Mouse (Mus musculus) right cerebral cortex, postnatal 14 days (tissue): ENCODE results near the gene Nfib.

Experiments used
- DNase-seq: peaks from one replicate; pipeline ENCODE4 v3.0.0; 2022

Gene Nfib

DNA sequence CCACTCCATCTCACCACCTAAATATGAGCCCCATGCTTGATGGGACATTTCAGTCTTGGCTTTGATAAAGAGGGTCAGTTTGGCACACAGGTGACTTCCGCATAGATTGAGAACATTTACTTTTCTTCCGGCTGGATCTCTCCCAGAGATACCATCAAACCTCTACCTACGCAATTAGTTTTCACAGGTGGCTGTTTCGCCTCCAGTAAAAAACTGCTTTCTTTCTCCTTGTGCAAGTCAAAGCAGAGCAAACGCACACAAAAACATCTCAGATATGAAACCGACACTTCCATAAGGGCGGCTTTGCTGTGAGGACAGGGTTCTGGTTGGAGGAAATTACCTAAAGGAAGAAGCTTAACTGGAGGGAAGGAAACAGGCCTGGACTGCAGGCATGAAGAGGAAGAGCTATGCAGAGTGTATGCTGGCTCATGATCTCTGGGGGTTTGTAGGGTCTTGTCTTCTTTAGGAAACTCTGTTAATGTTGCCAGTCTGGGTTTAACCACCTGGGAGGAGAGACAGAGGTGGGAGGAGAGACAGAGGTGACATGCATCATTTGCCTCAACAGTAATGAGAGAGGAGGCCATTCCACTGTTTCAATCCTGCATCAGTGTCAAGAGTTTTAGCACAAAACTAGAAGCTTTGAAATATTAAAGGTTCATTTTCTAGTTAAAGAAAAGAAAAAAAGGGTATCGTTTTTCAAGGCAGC, 249.8 kb downstream of the Nfib start:
- no peak for DNase-seq

DNA sequence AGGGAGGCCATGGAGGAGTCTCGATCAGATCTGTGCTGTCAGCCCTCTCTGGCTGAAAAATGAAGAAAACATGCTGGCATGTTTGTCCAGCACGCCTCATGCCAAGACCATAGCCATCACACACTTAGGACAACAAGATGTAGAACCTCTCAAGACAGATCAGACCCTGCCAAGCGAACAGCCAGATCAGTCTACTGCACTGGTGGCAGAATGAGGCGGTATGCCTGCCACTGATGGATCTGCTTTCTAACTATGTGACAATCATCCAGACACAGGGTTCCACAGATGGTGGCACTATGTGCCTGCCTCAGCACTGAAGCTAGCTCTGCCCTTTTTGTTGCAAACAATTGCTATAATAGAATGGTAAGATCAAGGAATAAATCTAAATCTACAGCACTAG, 250.6 kb downstream of the Nfib start:
- no peak for DNase-seq

DNA sequence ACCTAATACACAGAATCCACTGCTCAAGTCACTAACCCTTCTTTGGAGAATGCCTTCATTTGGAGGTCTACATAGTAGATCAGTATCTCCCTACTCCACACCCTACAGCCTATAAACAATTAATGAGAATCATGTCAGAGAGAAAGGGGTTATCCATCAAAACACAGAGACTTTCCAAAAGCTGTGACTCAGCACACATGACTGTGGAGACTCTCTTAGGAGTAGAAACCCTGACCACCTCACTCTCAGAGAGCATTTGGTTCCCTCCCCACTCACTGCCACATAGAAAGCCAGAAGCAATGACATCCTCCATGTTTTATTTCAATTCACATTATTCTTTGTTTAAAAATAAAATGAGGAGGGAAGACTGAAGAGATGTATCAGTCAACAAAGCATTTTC, 252.2 kb downstream of the Nfib start:
- DNase-seq = no peak

GRCm38 (mm10) chr4:82452905-82453304, 252.6 kb downstream of the Nfib start:
- DNase-seq = no peak

DNA sequence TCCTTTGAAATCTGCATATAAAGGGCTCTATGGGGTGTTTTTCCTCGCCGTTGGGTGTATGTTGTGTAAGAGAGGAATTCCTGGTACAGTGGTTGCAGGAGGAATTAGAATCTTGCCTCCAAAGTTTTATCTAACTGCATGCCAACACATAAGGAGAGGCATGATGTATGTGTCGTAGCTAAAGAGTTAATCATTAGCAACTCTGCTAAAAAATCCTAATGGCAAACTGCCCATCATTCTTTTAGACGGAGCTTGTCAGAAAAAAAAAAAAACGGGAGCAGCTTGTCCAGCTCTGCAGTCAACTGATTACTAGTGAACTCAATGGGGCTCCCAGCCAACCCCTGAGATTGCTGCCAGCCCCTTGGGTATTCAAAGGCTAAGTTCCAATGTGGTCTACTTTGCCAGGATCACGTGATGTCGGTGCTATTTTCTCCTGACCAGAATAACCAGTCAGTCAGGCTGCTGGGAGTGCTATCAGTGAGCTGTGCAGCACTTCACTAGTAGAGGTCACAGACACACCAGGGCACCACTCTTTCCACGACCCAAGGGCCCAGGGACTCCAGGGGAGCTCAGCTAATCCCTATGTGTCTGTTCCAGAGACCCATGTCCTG, 258.4 kb downstream of the Nfib start:
- DNase-seq = peak; percentile 43

DNA sequence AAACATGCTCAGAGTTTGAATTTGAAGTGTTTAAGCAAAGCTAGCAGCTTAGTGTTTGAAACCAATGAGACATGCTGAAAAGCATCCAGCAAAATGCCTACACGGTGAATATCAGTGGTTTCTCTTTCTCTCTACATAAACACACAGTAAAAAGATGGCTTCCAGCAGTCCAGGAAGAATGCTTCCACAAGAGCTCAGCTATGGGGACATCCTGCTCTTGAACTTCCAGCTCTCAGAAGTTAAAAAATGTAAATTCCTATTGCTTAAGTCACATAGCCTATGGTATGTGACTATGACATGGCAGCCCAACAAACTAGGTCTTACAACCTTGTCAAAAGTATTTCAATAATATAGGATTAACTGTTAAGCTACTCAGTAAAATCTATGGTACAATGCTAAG, 261.5 kb downstream of the Nfib start:
- DNase-seq = no peak

- DNase-seq = no peak
Observed at GRCm38 (mm10) chr4:82443441-82443840, 262.1 kb downstream of the Nfib start.

DNA sequence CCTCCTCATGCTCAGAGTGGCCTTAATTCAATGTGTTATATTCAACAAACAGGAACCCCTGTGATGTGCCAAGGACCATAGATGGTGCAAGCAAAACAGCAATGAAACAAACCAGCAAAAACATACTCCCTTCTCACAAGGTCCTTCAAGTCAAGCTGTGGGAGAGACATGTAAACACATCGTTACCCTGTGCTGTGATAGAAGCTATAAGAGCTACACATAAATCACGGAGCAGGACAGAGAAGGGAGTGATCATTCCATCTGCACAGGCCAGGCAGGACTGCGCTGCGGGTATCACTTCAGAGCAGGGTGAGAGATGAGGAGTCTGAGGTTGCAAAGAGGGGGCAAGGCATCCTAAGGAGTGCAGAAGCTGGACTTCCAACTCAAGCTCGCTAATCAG, 262.5 kb downstream of the Nfib start:
- no peak for DNase-seq

DNA sequence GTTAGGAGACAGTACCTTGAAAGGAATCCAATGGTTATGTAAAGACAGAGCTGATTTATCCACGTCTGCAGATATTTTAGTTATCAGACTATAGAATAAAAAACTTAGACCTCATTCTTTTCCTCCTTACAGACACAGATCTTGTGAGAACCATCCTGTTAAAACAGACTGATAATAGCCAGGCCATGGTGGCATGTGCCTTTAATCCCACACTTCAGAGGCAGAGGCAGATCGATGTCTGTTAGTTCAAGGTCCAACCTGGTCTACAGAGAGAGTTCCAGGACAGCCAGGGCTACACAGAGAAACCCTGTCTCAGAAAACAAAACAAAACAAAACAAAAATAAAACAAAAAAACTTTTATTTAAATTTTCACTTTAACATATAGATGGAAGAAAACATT, 264.9 kb downstream of the Nfib start:
- DNase-seq = no peak

DNA sequence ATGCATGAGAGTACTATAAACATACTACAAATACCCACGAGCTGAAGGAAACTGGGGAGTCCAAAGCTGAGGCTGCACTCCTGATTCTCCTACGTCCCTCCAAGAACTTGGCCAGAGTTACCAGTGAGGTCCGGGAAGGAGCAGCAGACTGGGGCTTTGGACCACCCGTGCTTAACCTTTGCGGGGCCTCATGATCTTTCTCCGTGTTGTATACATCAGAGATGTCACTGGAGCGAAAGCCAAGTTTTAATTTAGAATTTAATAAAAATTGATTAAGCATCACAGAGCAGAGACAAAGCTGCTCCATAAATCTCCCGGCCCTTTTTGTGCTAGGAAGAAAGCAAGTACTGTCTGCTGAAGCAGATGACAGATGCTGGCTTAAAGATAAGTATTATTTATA, 265.7 kb downstream of the Nfib start:
- no peak for DNase-seq

- DNase-seq = no peak
Observed at GRCm38 (mm10) chr4:82438631-82439030, 266.9 kb downstream of the Nfib start.

DNA sequence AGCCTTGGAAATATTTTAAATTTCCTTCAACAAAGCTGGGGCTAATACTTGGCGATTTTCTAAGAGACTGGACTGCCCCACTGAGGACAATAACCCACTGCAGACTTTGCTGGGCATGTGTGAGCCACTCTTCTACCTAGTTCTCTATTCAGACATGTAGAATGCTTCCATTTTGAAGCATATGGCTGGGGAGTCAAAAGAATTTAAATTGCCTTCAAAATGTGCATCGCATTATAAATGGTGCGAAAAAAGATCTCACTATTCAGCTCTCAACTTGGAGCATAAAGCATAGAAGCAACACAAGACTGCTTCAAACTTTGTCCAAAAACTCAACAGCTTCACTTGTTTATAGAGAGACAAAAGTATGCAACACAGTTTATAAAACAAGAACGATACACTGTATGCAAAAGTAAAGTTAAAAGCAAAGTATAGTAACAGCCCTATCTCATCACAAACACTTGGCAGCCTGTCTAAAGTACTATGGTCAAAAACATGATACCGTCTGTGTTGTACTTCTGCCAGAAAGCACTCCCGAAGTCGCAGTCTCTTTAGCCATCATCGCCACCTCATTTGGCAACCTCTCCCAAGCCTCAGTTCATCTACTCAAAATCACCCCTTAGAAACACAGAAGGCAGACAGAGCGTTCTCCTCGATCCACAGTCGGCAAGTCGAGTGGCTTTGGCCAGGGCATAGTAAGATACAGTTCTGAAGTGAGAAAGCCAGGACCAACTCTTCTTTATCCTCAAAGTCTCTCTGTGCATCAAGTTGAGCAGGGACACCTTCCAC, 267.8 kb downstream of the Nfib start:
- no peak for DNase-seq

GRCm38 (mm10) chr4:82436656-82437055, 268.9 kb downstream of the Nfib start:
- no peak for DNase-seq

GRCm38 (mm10) chr4:82435716-82436115, 269.8 kb downstream of the Nfib start:
- no peak for DNase-seq

DNA sequence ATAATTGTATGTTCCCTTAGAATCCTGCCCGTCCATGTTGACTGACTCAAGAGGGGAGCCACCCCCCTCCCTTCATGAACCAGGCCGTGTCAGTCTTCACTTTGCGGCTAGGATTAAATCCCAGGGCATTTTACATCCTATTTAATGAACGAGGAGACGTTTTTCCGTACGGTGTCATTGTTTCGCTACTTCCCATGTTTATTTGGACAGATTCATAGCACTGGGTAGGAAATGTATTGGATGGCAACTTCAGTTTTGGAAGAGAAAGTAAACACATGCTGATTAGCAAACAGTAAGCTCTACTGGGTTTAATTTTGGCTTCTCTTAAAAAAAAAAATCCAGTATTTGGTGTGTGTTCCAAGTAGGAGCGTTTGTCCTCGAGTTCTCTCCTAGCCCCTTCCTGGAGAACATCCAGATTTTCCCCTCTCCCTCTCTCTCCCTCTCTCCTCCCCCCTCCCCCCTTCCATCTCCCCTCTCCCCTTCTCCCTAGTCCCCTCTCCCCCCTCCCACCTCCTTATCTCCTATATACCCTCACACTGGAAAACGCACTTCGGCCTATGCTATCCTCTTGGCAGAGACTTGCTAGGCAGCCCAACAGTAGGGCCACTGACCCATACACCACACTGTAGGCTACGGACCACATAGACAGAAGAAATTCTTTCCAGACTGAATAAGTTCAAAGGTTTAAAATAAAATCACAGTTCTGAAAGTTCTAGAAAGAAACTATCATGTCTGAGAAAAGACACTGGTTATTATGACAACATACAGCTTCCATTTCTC, 271.4 kb downstream of the Nfib start:
- no peak for DNase-seq

DNA sequence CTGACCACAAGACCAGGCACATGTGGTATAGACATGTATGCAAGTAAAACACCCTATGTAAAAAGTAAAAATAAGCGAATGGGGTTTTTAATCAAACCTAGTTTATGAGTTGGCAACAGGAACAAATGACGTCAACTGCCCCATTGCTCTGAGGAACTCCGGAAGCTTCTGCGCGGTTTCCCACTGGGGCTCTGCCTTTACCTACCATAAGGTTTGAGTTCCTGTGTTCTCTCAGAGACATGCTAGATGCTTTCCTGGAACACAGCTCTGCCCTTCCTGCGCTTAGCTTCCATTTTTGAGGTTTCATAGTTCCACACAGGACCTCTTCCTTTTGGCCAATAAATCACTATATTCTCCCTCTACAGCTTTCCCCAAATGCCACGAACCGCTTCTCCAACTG, 273.7 kb downstream of the Nfib start:
- DNase-seq = no peak

DNA sequence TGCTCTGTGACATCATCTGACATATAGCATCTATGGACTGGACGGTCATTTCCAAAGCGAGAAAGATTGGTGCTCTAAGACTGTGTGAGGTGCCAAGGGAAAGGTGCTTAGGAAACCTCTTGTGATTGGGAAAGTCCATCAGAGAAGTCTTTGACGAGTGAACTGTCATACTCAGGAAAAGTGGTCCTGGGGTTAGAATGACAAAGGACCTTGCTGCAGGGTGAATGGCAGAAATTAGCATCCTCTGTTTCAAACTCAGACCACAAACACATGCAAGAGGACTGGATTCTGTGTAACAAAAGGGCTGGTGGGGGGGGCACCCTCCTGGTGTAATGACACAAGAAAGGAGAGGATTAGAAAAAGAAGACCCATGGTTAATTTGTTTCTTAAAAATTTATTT, 274.7 kb downstream of the Nfib start:
- no peak for DNase-seq

DNA sequence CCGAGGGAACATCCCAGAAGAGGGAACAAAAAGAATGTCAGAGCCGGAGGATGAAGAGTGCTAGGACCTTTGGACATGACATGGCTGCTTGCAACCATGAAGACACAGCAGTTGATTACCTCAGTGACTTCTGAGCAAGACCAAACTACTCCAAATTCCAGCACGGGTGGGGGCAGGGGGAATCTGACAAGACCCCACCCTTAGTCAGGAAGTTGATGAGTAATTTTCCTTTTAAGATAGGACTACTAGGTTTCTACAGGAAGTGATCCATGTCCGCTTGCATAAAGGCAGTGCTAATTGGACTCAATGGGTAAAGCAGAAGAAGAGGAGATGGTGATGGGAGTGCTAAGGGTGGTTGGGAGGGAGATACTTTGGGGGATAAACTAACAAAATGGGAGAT, 279.3 kb downstream of the Nfib start:
- DNase-seq = no peak

- DNase-seq = no peak
Observed at GRCm38 (mm10) chr4:82418241-82418640, 287.3 kb downstream of the Nfib start.

GRCm38 (mm10) chr4:82415817-82416216, 289.7 kb downstream of the Nfib start:
- no peak for DNase-seq

DNA sequence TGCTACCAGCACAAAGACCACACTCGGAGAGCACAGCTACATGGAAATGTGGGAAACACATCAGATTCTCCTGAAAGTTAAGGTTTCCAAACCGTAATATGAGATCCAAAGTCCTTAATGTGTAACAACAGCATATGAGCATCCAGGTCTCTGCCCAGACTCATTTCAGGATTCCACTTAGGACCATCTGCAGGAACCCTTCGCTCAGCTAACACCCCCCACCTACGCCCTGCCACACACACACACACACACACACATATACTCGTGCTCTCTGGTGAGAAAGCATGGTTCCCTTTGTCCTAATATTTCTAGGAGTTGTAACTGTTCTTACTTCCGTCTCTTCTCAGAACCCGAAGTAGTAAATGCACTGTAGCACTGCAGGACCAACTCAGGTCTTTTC, 292.9 kb downstream of the Nfib start:
- DNase-seq = no peak

GRCm38 (mm10) chr4:82411965-82412364, 293.6 kb downstream of the Nfib start:
- DNase-seq = no peak
